Mouse (Mus musculus) E14TG2a.4 (cell line): ENCODE data around the gene Morn1.

Experiments used
- CTCF ChIP-seq: conservative IDR thresholded peaks from 2 replicates; pipeline ENCODE4 v1.5.1; 2014; ENCODE audit warnings: low read length
- NANOG ChIP-seq: IDR thresholded peaks from 2 replicates; pipeline ENCODE4 v1.6.1; 2014; ENCODE audit warnings: borderline replicate concordance, low read length, mixed read lengths

DNA sequence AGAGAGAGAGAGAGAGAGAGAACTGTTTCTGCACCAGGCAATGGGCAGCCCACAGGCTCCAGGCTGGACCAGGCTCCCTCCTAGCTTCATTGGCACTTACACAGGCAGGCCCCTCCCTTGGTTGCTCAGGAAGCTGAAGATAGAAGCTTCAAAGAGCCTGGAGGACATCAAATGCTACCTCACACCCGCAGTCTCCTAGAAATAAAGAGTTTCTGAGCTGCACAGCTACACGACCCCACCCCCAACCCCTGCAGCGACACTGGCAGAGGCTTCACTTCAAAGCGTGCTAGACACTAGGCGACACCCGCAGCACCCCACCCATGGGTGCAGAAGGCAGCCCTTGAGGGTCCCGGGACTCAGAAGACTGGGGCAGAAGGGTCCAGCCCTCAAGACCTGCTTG lies 36.3 kb upstream of the Morn1 start:
- TF ChIP-seq CTCF: no peak
- TF ChIP-seq NANOG: no peak
